Mouse (Mus musculus) bone marrow macrophage, adult 2 months (primary cell): ENCODE data around the gene Arhgef12.

ENCODE experiments used
- CTCF ChIP-seq: IDR thresholded peaks from 2 replicates; pipeline ENCODE4 v1.5.1; 2012; ENCODE audit warnings: low read depth, mild to moderate bottlenecking, low read length, moderate library complexity
- POLR2A ChIP-seq: IDR thresholded peaks from 2 replicates; pipeline ENCODE4 v1.6.1; 2012; ENCODE audit warnings: mild to moderate bottlenecking, low read depth, low read length, borderline replicate concordance

DNA sequence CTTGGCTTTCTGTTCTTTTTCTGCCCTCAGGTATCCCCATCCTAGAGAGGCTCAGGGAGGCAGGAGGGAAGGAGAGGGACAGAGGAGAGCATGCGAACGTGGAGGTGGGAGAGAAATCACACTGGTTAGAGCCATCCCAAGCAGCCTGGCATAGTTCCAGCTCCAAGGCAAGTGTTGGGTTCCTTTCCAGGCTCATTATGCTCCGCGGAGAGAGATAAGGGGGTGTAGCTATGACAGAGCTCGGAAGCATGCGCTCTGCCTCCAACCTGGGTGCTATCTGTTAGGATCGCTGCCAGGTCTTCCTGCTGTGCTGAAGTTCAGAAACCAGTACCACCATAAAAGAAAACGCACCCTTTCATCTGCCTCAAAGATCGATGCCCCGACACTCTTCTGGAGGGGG, 43.0 kb upstream of the Arhgef12 start:
- TF ChIP-seq CTCF (no peak), POLR2A (no peak)
